Mouse (Mus musculus) limb, embryonic 14.5 days (tissue): ENCODE data around the gene Zfyve27. TPM values are rescaled to one million over a fixed set of nuclear protein-coding genes. Genes with fewer than 3 reads are reported as not detected.

Experiments used
- ATAC-seq: fragments of 200-750 bp; cut with Nextera tagmentation; 2 replicates; pipeline ENCODE4 v1.8.0; 2017; ENCODE audit warnings: low read depth, moderate number of reproducible peaks, moderate TSS enrichment; ENCODE audit not compliant: low FRiP score
- DNase-seq: peaks from one replicate; pipeline ENCODE4 v3.0.0-alpha.2; 2015; ENCODE audit warnings: low spot score
- H3K27ac ChIP-seq: fragments of 300-500 bp; sonication (generic); replicated peaks from 2 replicates; pipeline ENCODE4 v1.5.1; 2014; ENCODE audit warnings: low read depth, mild to moderate bottlenecking, low read length, moderate library complexity, mixed read lengths
- H3K27me3 ChIP-seq: fragments of 300-500 bp; sonication (generic); 2 replicates; pipeline ENCODE4 v1.6.1; 2014; ENCODE audit warnings: low read length, mixed read lengths; ENCODE audit not compliant: control insufficient read depth, insufficient read depth
- H3K36me3 ChIP-seq: fragments of 300-500 bp; sonication (generic); 2 replicates; pipeline ENCODE4 v1.6.1; 2014; ENCODE audit warnings: mild to moderate bottlenecking, low read length, moderate library complexity, mixed read lengths; ENCODE audit not compliant: control insufficient read depth, insufficient read depth
- H3K4me1 ChIP-seq: fragments of 300-500 bp; sonication (generic); 2 replicates; pipeline ENCODE4 v1.6.1; 2014; ENCODE audit warnings: antibody characterized with exemption, low read length, mixed read lengths; ENCODE audit not compliant: control insufficient read depth, insufficient read depth
- H3K4me2 ChIP-seq: fragments of 300-500 bp; sonication (generic); replicated peaks from 2 replicates; pipeline ENCODE4 v1.6.1; 2014; ENCODE audit warnings: low read depth, mild to moderate bottlenecking, low read length, moderate library complexity; ENCODE audit not compliant: severe bottlenecking
- H3K4me3 ChIP-seq: fragments of 300-500 bp; sonication (generic); replicated peaks from 2 replicates; pipeline ENCODE4 v1.5.1; 2014; ENCODE audit warnings: low read length
- H3K9ac ChIP-seq: fragments of 300-500 bp; sonication (generic); 2 replicates; pipeline ENCODE4 v1.6.1; 2014; ENCODE audit warnings: mild to moderate bottlenecking, low read depth, low read length, moderate library complexity; ENCODE audit not compliant: severe bottlenecking
- H3K9me3 ChIP-seq: fragments of 300-500 bp; sonication (generic); 2 replicates; pipeline ENCODE4 v1.6.1; 2016; ENCODE audit warnings: low read length; ENCODE audit not compliant: control insufficient read depth
- POLR2A ChIP-seq: fragments of 200-500 bp; IDR thresholded peaks from 2 replicates; pipeline ENCODE4 v1.8.0; 2012; ENCODE audit warnings: inconsistent platforms, mild to moderate bottlenecking, moderate library complexity, borderline replicate concordance; ENCODE audit not compliant: insufficient read depth, insufficient read length; ENCODE audit errors: extremely low read depth
- WGBS: fragments of 180-500 bp; shearing (Covaris S2); extraction: QIAGEN DNeasy Blood & Tissue Kit; methylation state at CpG from one replicate; pipeline ENCODE4 v1.1.7; 2014; 5-methylcytosine and 5-hydroxymethylcytosine counted together
- polyA plus RNA-seq, 2 experiments: library from polyadenylated mRNA; depleted of rRNA in 1 of 2; stranded (reverse) in 1 of 2; unstranded in 1 of 2; fragments of >200 nt; fragmentation: Nextera tagmentation in 1 of 2; extraction: Ambion mirVana in 1 of 2; gene quantifications; 2 replicates each; pipeline versions ENCODE4 v1.2.1 to v1.2.3; 2012 to 2014

The Zfyve27 gene
- polyA plus RNA-seq, 2 experiments = 13.1 to 47.4 TPM

DNA sequence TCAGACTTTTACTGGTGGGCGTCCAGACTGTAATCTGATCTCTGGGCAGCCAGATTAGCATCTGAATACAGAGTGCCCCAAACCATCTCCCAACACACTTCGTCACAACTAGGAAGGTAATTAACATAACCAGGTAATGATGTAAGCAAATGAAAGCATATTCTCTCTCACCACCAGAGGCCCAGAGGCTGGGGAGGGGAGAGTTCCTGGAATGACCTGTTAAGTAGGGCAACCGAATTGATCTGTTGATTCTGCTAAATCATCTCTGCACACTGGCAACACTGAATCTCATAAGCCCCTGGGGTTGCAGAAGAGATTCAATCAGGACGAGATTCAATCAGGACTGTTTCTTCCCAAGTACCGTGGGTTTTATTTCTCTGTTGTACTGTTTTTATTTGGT lies 27.6 kb upstream of the Zfyve27 start:
- ATAC-seq (no peak), DNase-seq (no peak)
- H3K9me3 ChIP-seq = no peaks in the 10 kb centered on the region
- WGBS = 27% methylated on average over 5 of the region's 5 CpGs
- no peaks in the 10 kb centered on the region for H3K36me3 ChIP-seq
- no peaks in the 10 kb centered on the region for H3K27me3 ChIP-seq
- no peaks in the 10 kb centered on the region for H3K4me1 ChIP-seq
- TF ChIP-seq POLR2A = no peak
- no peak overlapping the region for H3K4me3 ChIP-seq
- no peak overlapping the region for H3K27ac ChIP-seq
- H3K4me2 ChIP-seq = no peak overlapping the region
- no peak overlapping the region for H3K9ac ChIP-seq

DNA sequence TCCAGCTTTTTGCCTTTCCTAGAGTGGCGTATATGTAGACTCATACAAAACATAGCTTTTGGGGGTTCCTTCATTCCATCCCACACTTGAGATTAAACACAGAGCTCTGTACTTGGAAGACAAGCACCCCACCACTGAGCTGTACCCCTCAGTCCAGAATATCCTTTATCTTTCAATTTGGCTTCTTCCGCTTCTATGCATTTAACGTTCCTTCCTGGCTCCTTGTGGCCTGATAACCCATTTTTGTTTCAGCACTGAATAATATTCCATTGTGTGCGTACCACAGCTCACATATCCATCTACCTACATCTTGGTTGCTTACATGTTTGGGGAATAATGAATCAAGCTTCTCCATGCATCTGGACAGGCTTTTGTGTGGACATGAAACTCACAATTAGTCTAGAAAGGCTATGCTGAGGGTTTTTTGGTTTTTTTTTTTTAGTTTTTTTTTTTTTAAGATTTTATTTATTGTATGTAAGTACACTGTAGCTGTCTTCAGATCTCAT lies 26.5 kb upstream of the Zfyve27 start:
- no peak for DNase-seq
- Histone ChIP-seq H3K27me3 (no peaks in the 10 kb centered on the region), H3K4me3 (no peak overlapping the region), H3K4me1 (no peaks in the 10 kb centered on the region), H3K9me3 (no peaks in the 10 kb centered on the region), H3K9ac (no peak overlapping the region), H3K36me3 (no peaks in the 10 kb centered on the region), H3K27ac (no peak overlapping the region), H3K4me2 (no peak overlapping the region)
- WGBS = 93% methylated on average over 4 of the region's 4 CpGs
- no peak for TF ChIP-seq POLR2A
- ATAC-seq = no peak

DNA sequence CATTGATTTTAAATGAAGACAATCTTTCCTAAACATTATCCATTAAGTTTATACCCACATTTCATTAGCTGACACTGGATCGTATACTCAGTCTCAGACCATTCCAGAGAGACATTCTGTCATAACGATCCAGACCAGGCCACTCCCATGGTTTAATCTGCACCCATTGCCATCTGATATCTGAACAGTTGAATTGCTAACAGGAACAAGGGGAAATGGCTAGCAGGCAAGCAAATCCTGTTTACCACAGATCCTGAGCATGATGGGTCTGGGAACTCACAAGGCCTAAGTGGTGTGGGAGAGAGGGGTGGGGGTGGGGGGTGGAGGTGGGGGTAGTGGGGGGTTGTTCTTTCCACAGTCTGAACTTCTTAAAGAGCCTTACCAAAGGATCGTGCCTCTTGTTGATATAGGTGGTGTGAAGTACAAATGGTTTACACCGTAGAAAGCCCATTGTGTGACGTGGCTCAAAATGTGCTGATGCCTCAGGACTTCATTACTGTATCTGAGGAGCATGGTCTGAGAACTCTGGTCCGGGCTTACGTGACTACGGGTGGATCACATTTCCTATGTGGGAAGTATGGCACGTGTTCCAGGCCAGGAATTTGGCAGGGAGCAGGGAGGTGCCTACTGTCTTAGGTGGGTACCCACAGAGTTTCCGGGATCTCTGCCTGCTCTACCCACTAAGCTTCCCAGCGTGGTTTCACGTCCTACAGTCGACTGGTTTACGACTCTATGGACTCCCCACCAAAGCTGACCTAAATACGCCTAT lies 25.1 kb upstream of the Zfyve27 start:
- Histone ChIP-seq H3K27ac (no peak overlapping the region), H3K4me2 (no peak overlapping the region), H3K9ac (no peak overlapping the region), H3K27me3 (no peaks in the 10 kb centered on the region), H3K9me3 (no peaks in the 10 kb centered on the region), H3K4me1 (no peaks in the 10 kb centered on the region), H3K4me3 (no peak overlapping the region), H3K36me3 (no peaks in the 10 kb centered on the region)
- DNase-seq (no peak), ATAC-seq (no peak)
- WGBS = 85% methylated on average over 15 of the region's 15 CpGs
- no peak for TF ChIP-seq POLR2A

DNA sequence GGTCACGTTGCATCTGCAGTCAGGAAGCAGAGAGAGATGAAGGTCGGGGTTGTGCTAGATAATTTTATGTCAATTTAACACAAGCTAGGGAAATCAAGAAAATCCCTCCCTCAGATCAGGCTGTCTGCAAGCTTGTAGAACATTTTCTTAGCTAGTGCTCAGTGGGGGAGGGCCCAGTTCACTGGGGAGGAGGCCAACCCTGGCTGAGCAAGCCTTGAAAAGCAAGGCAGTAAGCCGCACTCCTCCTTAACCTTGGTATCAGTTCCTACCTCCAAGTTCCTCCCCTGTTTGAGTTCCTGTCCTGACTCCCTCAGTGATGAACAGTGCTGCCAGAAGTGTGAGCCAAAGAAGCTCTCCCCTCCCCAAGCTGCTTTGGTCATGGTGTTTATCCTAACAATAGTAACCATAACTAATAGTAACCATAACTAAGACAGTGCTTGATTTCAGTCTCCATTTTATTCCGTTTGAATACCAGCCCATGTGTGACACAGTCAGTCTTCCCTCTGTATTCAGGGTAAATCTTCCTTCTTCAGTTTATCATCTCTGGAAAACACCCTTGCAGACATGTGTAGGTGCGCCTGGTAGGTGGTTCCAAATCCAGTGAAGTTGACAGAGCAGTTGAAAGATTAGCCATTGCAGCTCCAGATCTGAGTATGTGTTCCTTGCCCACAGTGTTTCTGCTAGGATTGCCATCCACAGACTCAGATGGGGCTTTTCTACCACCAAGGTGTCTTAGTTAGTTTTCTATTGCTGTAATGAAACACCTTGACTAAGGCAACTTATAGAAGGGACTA lies 23.8 kb upstream of the Zfyve27 start:
- H3K4me1 ChIP-seq = peaks cover 3% of the 10 kb centered on the region; the same call in 1 of the 2 replicates
- no peak for ATAC-seq
- no peak overlapping the region for H3K4me3 ChIP-seq
- H3K9ac ChIP-seq = no peak overlapping the region
- H3K9me3 ChIP-seq = no peaks in the 10 kb centered on the region
- no peak for DNase-seq
- 79% methylated on average over 5 of the region's 5 CpGs for WGBS
- H3K27ac ChIP-seq = no peak overlapping the region
- no peak for TF ChIP-seq POLR2A
- H3K27me3 ChIP-seq = no peaks in the 10 kb centered on the region
- H3K36me3 ChIP-seq = no peaks in the 10 kb centered on the region
- H3K4me2 ChIP-seq = no peak overlapping the region

DNA sequence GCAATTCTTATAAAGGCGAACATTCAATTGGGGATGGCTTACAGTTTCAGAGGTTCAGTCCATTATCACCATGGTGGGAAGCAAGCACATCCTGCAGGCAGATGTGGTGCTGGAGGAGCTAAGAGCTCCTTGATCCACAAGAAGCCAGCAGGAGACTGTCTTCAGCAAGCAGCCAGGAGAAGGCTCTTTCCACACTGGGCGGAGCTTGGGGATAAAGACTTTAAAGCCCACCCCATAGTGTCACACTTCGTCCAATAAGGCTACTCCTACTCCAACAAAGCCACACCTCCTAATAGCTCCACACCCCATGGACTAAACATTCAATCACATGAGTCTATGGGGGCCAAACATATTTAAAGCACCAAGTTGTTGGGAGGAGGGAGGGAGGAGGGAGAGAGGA lies 21.8 kb upstream of the Zfyve27 start:
- Histone ChIP-seq H3K9me3 (no peaks in the 10 kb centered on the region), H3K4me2 (no peak overlapping the region), H3K27me3 (no peaks in the 10 kb centered on the region), H3K4me1 (peaks cover 8% of the 10 kb centered on the region; the same call in 1 of the 2 replicates), H3K27ac (no peak overlapping the region), H3K9ac (no peak overlapping the region), H3K36me3 (no peaks in the 10 kb centered on the region), H3K4me3 (no peak overlapping the region)
- ATAC-seq (no peak), DNase-seq (no peak)
- TF ChIP-seq POLR2A = no peak
- WGBS = 84% methylated on average over 3 of the region's 3 CpGs
